Mouse (Mus musculus): ENCODE measurements around the gene Gpr19.

GRCm38 (mm10) chr6:134928889-134929310 is 30.5 kb upstream of the Gpr19 start:
- TF ChIP-seq POLR2A (IDR thresholded peaks at IDR 0.05; ENCODE audit: borderline replicate concordance, low read depth, low read length): no peak
- TF ChIP-seq CTCF (IDR thresholded peaks at IDR 0.05; ENCODE audit: low read depth, low read length): no peak

All from bone marrow macrophage, adult 2 months (primary cell).